Mouse (Mus musculus) kidney, embryonic 16.5 days (tissue): ENCODE results near the gene Sirpa. TPM values are rescaled to one million over a fixed set of nuclear protein-coding genes. Genes with fewer than 3 reads are reported as not detected.

Experiments
- ATAC-seq: fragments of 200-750 bp; cut with Nextera tagmentation; 2 replicates; pipeline ENCODE4 v1.8.0; 2017; ENCODE audit warnings: moderate TSS enrichment; ENCODE audit not compliant: low FRiP score, low TSS enrichment
- H3K27ac ChIP-seq: fragments of 300-500 bp; sonication (generic); 2 replicates; pipeline ENCODE4 v1.5.1; 2014; ENCODE audit warnings: low read length
- H3K27me3 ChIP-seq: fragments of 300-500 bp; sonication (generic); 2 replicates; pipeline ENCODE4 v1.6.1; 2014; ENCODE audit warnings: low read length, control low read depth, mixed read lengths; ENCODE audit not compliant: insufficient read depth
- H3K36me3 ChIP-seq: fragments of 300-500 bp; sonication (generic); 2 replicates; pipeline ENCODE4 v1.6.1; 2014; ENCODE audit warnings: low read length, control low read depth, mixed read lengths; ENCODE audit not compliant: insufficient read depth
- H3K4me1 ChIP-seq: fragments of 300-500 bp; sonication (generic); 2 replicates; pipeline ENCODE4 v1.6.1; 2014; ENCODE audit warnings: low read length, control low read depth, mixed read lengths; ENCODE audit not compliant: insufficient read depth
- H3K4me2 ChIP-seq: fragments of 300-500 bp; sonication (generic); replicated peaks from 2 replicates; pipeline ENCODE4 v1.6.1; 2014; ENCODE audit warnings: low read depth, low read length
- H3K4me3 ChIP-seq: fragments of 300-500 bp; sonication (generic); 2 replicates; pipeline ENCODE4 v1.5.1; 2014; ENCODE audit warnings: mild to moderate bottlenecking, low read length
- H3K9ac ChIP-seq: fragments of 300-500 bp; sonication (generic); replicated peaks from 2 replicates; pipeline ENCODE4 v1.6.1; 2014; ENCODE audit warnings: low read length
- H3K9me3 ChIP-seq: fragments of 300-500 bp; sonication (generic); 2 replicates; pipeline ENCODE4 v1.6.1; 2016; ENCODE audit warnings: low read length, control low read depth
- WGBS: fragments of 180-500 bp; shearing (Covaris S2); extraction: QIAGEN DNeasy Blood & Tissue Kit; methylation state at CpG from one replicate; pipeline ENCODE4 v1.1.7; 2014; 5-methylcytosine and 5-hydroxymethylcytosine counted together
- polyA plus RNA-seq: library from polyadenylated mRNA; unstranded; fragments of >200 nt; fragmentation: Nextera tagmentation; extraction: Ambion mirVana; gene quantifications from 2 replicates; pipeline ENCODE4 v1.2.1, GENCODE M21; 2015

Gene Sirpa
- polyA plus RNA-seq, 1 experiment from 2014 or later = 29.8 TPM

GRCm38 (mm10) chr2:129627133-129627532 is 34.5 kb downstream of the Sirpa start:
- Histone ChIP-seq H3K9ac (no peak overlapping the region), H3K9me3 (no peaks in the 10 kb centered on the region), H3K36me3 (peaks cover 10% of the 10 kb centered on the region), H3K4me3 (no peak overlapping the region), H3K4me2 (no peak overlapping the region), H3K4me1 (peaks cover 9% of the 10 kb centered on the region; the same call in 1 of the 2 replicates), H3K27me3 (no peaks in the 10 kb centered on the region), H3K27ac (no peak overlapping the region)
- no peak for ATAC-seq
- 80% methylated on average over 5 of the region's 5 CpGs for WGBS

- peaks cover 10% of the 10 kb centered on the region for H3K36me3 ChIP-seq
- peaks cover 9% of the 10 kb centered on the region; the same call in 1 of the 2 replicates for H3K4me1 ChIP-seq
- no peaks in the 10 kb centered on the region for H3K9me3 ChIP-seq
- no peak overlapping the region for H3K4me2 ChIP-seq
- H3K27ac ChIP-seq = no peak overlapping the region
- no peak overlapping the region for H3K4me3 ChIP-seq
- H3K9ac ChIP-seq = no peak overlapping the region
- no peak for ATAC-seq
- WGBS = 74% methylated on average over 13 of the region's 13 CpGs
- no peaks in the 10 kb centered on the region for H3K27me3 ChIP-seq
Measured at GRCm38 (mm10) chr2:129627811-129628210, 35.2 kb downstream of the Sirpa start.

GRCm38 (mm10) chr2:129628456-129629185 is 36.0 kb downstream of the Sirpa start:
- Histone ChIP-seq H3K36me3 (peaks cover 10% of the 10 kb centered on the region), H3K27me3 (no peaks in the 10 kb centered on the region), H3K27ac (no peak overlapping the region), H3K4me2 (no peak overlapping the region), H3K4me1 (peaks cover 9% of the 10 kb centered on the region; the same call in 1 of the 2 replicates), H3K9ac (no peak overlapping the region), H3K9me3 (no peaks in the 10 kb centered on the region), H3K4me3 (no peak overlapping the region)
- ATAC-seq = no peak
- WGBS = 86% methylated on average over 6 of the region's 6 CpGs

- 96% methylated on average over 15 of the region's 15 CpGs for WGBS
- Histone ChIP-seq H3K27me3 (no peaks in the 10 kb centered on the region), H3K9ac (no peak overlapping the region), H3K27ac (no peak overlapping the region), H3K36me3 (peaks cover 10% of the 10 kb centered on the region), H3K9me3 (no peaks in the 10 kb centered on the region), H3K4me1 (peaks cover 4% of the 10 kb centered on the region; the same call in 1 of the 2 replicates), H3K4me3 (no peak overlapping the region), H3K4me2 (no peak overlapping the region)
- ATAC-seq = no peak
Measured at GRCm38 (mm10) chr2:129629786-129630531, 37.3 kb downstream of the Sirpa start.

- Histone ChIP-seq H3K9me3 (no peaks in the 10 kb centered on the region), H3K27me3 (no peaks in the 10 kb centered on the region), H3K4me3 (no peak overlapping the region), H3K27ac (no peak overlapping the region), H3K36me3 (peaks cover 10% of the 10 kb centered on the region), H3K4me2 (no peak overlapping the region), H3K4me1 (no peaks in the 10 kb centered on the region; the same call in 1 of the 2 replicates), H3K9ac (no peak overlapping the region)
- 86% methylated on average over 3 of the region's 3 CpGs for WGBS
- ATAC-seq = no peak
Measured at GRCm38 (mm10) chr2:129630532-129630886, 37.9 kb downstream of the Sirpa start.

- 87% methylated on average over 7 of the region's 7 CpGs for WGBS
- Histone ChIP-seq H3K27me3 (no peaks in the 10 kb centered on the region), H3K36me3 (peaks cover 10% of the 10 kb centered on the region), H3K4me2 (no peak overlapping the region), H3K27ac (no peak overlapping the region), H3K9ac (no peak overlapping the region), H3K9me3 (no peaks in the 10 kb centered on the region), H3K4me3 (no peak overlapping the region), H3K4me1 (no peaks in the 10 kb centered on the region; the same call in 1 of the 2 replicates)
- no peak for ATAC-seq
Measured at GRCm38 (mm10) chr2:129630978-129631660, 38.5 kb downstream of the Sirpa start.

- ATAC-seq = no peak
- H3K9ac ChIP-seq = no peak overlapping the region
- H3K36me3 ChIP-seq = peaks cover 10% of the 10 kb centered on the region
- no peak overlapping the region for H3K27ac ChIP-seq
- no peaks in the 10 kb centered on the region for H3K27me3 ChIP-seq
- H3K4me2 ChIP-seq = no peak overlapping the region
- H3K4me3 ChIP-seq = no peak overlapping the region
- WGBS = 91% methylated on average over 7 of the region's 7 CpGs
- no peaks in the 10 kb centered on the region; the same call in 1 of the 2 replicates for H3K4me1 ChIP-seq
- H3K9me3 ChIP-seq = no peaks in the 10 kb centered on the region
Measured at GRCm38 (mm10) chr2:129632324-129632723, 39.7 kb downstream of the Sirpa start.

GRCm38 (mm10) chr2:129633077-129633732 is 40.6 kb downstream of the Sirpa start:
- Histone ChIP-seq H3K27ac (peak overlapping the region; percentile 38; the same call in 1 of the 2 replicates), H3K27me3 (no peaks in the 10 kb centered on the region), H3K9me3 (no peaks in the 10 kb centered on the region), H3K4me2 (no peak overlapping the region), H3K4me3 (no peak overlapping the region), H3K9ac (no peak overlapping the region), H3K4me1 (no peaks in the 10 kb centered on the region; the same call in 1 of the 2 replicates), H3K36me3 (peaks cover 10% of the 10 kb centered on the region)
- WGBS = 61% methylated on average over 9 of the region's 9 CpGs
- no peak for ATAC-seq

- no peaks in the 10 kb centered on the region for H3K9me3 ChIP-seq
- no peak overlapping the region for H3K27ac ChIP-seq
- H3K9ac ChIP-seq = no peak overlapping the region
- H3K27me3 ChIP-seq = no peaks in the 10 kb centered on the region
- H3K4me3 ChIP-seq = no peak overlapping the region
- no peak for ATAC-seq
- H3K4me2 ChIP-seq = no peak overlapping the region
- H3K36me3 ChIP-seq = peaks cover 10% of the 10 kb centered on the region
- WGBS = 83% methylated on average over 3 of the region's 3 CpGs
- H3K4me1 ChIP-seq = no peaks in the 10 kb centered on the region; the same call in 1 of the 2 replicates
Measured at GRCm38 (mm10) chr2:129633982-129634381, 41.3 kb downstream of the Sirpa start.
